In the genomic region with DNA sequence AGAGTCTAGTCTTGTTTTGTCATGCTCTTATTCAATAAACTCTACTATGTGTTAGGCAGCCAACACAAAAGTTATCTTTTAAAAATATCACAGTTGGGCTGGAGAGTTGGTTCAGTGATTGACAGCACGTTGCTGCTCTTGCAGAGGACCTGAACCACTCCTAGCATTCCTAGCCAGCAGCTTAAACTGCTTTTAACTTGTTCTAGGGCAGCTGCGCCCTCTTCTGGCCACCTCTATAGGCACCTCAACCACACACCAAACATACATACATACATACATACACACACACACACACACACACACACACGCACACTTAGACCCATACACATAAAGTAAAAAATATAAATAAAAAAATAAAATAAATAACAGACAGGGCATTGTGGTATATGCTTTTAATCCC, we compare ENCODE assay signal across 14 mouse cellular contexts.
DNase-seq lines count a peak whose midpoint lies in the region; ATAC-seq and TF ChIP-seq lines count a peak whose summit lies in the region.
"Had no signal": no experiment of that assay in that cellular context is flagged by ENCODE, and none has a peak within 500 bp of the region (broad histone marks: within the 10 kb centered on the region; RNA-seq: fewer than 3 reads in every experiment).

No protein-coding gene starts in this region.

- H3K27ac ChIP-seq in hindbrain, postnatal 0 days, result no peak overlapping the region
- no peak overlapping the region for H3K27ac ChIP-seq in hindbrain, embryonic 12.5 days
- H3K27ac ChIP-seq in midbrain, postnatal 0 days (ENCODE audit: low read depth, low read length), result no peak overlapping the region
- H3K27ac ChIP-seq in midbrain, embryonic 16.5 days (ENCODE audit: low read length), result no peak overlapping the region
- no peak overlapping the region for H3K27ac ChIP-seq in embryonic fibroblast, embryonic 13.5 days (ENCODE audit: insufficient read depth, low read length)
- H3K27ac ChIP-seq: embryonic facial prominence, embryonic 13.5 days; liver, embryonic 13.5 days; neural tube, embryonic 13.5 days had no signal

- H3K9me3 ChIP-seq in hindbrain, postnatal 0 days (ENCODE audit: low read length), result no peaks in the 10 kb centered on the region
- no peaks in the 10 kb centered on the region for H3K9me3 ChIP-seq in hindbrain, embryonic 12.5 days (replicated peaks)
- no peaks in the 10 kb centered on the region for H3K9me3 ChIP-seq in midbrain, postnatal 0 days (ENCODE audit: low read length)
- H3K9me3 ChIP-seq in midbrain, embryonic 16.5 days (replicated peaks; ENCODE audit: control insufficient read depth, low read length, poor library complexity, severe bottlenecking), result no peaks in the 10 kb centered on the region
- H3K9me3 ChIP-seq: embryonic facial prominence, embryonic 13.5 days; liver, embryonic 13.5 days; neural tube, embryonic 13.5 days had no signal

- no peaks in the 10 kb centered on the region for H3K36me3 ChIP-seq in hindbrain, postnatal 0 days (ENCODE audit: insufficient read depth, low read length)
- no peaks in the 10 kb centered on the region for H3K36me3 ChIP-seq in hindbrain, embryonic 12.5 days
- no peaks in the 10 kb centered on the region for H3K36me3 ChIP-seq in midbrain, postnatal 0 days (ENCODE audit: insufficient read depth, low read length)
- no peaks in the 10 kb centered on the region for H3K36me3 ChIP-seq in midbrain, embryonic 16.5 days (ENCODE audit: control insufficient read depth, insufficient read depth, low read length)
- H3K36me3 ChIP-seq: embryonic facial prominence, embryonic 13.5 days; liver, embryonic 13.5 days; neural tube, embryonic 13.5 days had no signal

- no peak overlapping the region for H3K9ac ChIP-seq in hindbrain, postnatal 0 days (replicated peaks; ENCODE audit: low read length)
- H3K9ac ChIP-seq in hindbrain, embryonic 12.5 days, result no peak overlapping the region
- H3K9ac ChIP-seq in midbrain, postnatal 0 days (replicated peaks; ENCODE audit: low read length, poor library complexity, severe bottlenecking), result no peak overlapping the region
- no peak overlapping the region for H3K9ac ChIP-seq in midbrain, embryonic 16.5 days (ENCODE audit: low read depth, low read length)
- H3K9ac ChIP-seq: embryonic facial prominence, embryonic 13.5 days; liver, embryonic 13.5 days; neural tube, embryonic 13.5 days had no signal

- ATAC-seq in hindbrain, postnatal 0 days, result no peak
- no peak for ATAC-seq in hindbrain, embryonic 12.5 days (ENCODE audit: low FRiP score)
- no peak for ATAC-seq in midbrain, postnatal 0 days (ENCODE audit: low FRiP score)
- no peak for ATAC-seq in midbrain, embryonic 16.5 days
- ATAC-seq: forebrain, embryonic 16.5 days had no signal

- peak; percentile 34 for DNase-seq in hindbrain, postnatal 0 days (ENCODE audit: low spot score)
- DNase-seq in midbrain, postnatal 0 days (ENCODE audit: low spot score), result peak; percentile 32
- DNase-seq in MEL-GATA-1-ER (ENCODE audit: extremely low read depth, low read depth), result peak; percentile 8
- no peak for DNase-seq in cerebellum, adult 18-20 months
- DNase-seq in spleen, postnatal 14 days (ENCODE audit: low spot score in 2 of 2), result no peak
- DNase-seq: layer of hippocampus, postnatal 36 days; liver, embryonic 13.5 days; thymus, adult 18-20 months had no signal

- no peak overlapping the region for H3K4me3 ChIP-seq in hindbrain, postnatal 0 days (ENCODE audit: low read length)
- no peak overlapping the region for H3K4me3 ChIP-seq in hindbrain, embryonic 12.5 days
- H3K4me3 ChIP-seq in midbrain, postnatal 0 days (ENCODE audit: low read depth, low read length), result no peak overlapping the region
- H3K4me3 ChIP-seq in midbrain, embryonic 16.5 days (ENCODE audit: low read depth, low read length), result no peak overlapping the region
- H3K4me3 ChIP-seq in embryonic fibroblast, embryonic 13.5 days (ENCODE audit: insufficient read depth, low read length), result no peak overlapping the region
- H3K4me3 ChIP-seq: embryonic facial prominence, embryonic 13.5 days; liver, embryonic 13.5 days; neural tube, embryonic 13.5 days had no signal

- TF ChIP-seq POLR2A in embryonic fibroblast, embryonic 13.5 days (IDR thresholded peaks at IDR 0.05; ENCODE audit: low read depth, low read length), result no peak

- H3K4me1 ChIP-seq in hindbrain, postnatal 0 days (ENCODE audit: insufficient read depth, low read length), result no peaks in the 10 kb centered on the region; the same call in 1 of the 2 replicates
- H3K4me1 ChIP-seq in hindbrain, embryonic 12.5 days, result peaks cover 4% of the 10 kb centered on the region; the same call in 1 of the 2 replicates
- H3K4me1 ChIP-seq in midbrain, postnatal 0 days (ENCODE audit: insufficient read depth, low read length), result 0 out of 2 replicates have a peak, but pooled peaks cover 2% of the 10 kb centered on the region
- H3K4me1 ChIP-seq in midbrain, embryonic 16.5 days (ENCODE audit: control insufficient read depth, insufficient read depth, low read length), result no peaks in the 10 kb centered on the region
- H3K4me1 ChIP-seq in embryonic fibroblast, embryonic 13.5 days (ENCODE audit: control insufficient read depth, insufficient read depth, low read length), result peaks cover 4% of the 10 kb centered on the region
- H3K4me1 ChIP-seq: embryonic facial prominence, embryonic 13.5 days; liver, embryonic 13.5 days had no signal

- no peak overlapping the region for H3K4me2 ChIP-seq in hindbrain, postnatal 0 days (ENCODE audit: low read depth, low read length)
- H3K4me2 ChIP-seq in hindbrain, embryonic 12.5 days (replicated peaks), result no peak overlapping the region
- H3K4me2 ChIP-seq in midbrain, postnatal 0 days (ENCODE audit: low read depth, low read length, poor library complexity, severe bottlenecking), result no peak overlapping the region
- no peak overlapping the region for H3K4me2 ChIP-seq in midbrain, embryonic 16.5 days (ENCODE audit: low read length)
- H3K4me2 ChIP-seq: embryonic facial prominence, embryonic 13.5 days; liver, embryonic 13.5 days; neural tube, embryonic 13.5 days had no signal

- H3K27me3 ChIP-seq in hindbrain, postnatal 0 days (ENCODE audit: insufficient read depth, low read length), result no peaks in the 10 kb centered on the region
- no peaks in the 10 kb centered on the region for H3K27me3 ChIP-seq in hindbrain, embryonic 12.5 days
- H3K27me3 ChIP-seq in midbrain, postnatal 0 days (ENCODE audit: insufficient read depth, low read length), result no peaks in the 10 kb centered on the region
- no peaks in the 10 kb centered on the region for H3K27me3 ChIP-seq in midbrain, embryonic 16.5 days (ENCODE audit: control insufficient read depth, insufficient read depth, low read depth, low read length)
- H3K27me3 ChIP-seq: embryonic facial prominence, embryonic 13.5 days; liver, embryonic 13.5 days; neural tube, embryonic 13.5 days had no signal

- 87% methylated on average over 3 of the region's 3 CpGs for WGBS in hindbrain, postnatal 0 days
- WGBS in hindbrain, embryonic 12.5 days, result 82% methylated on average over 3 of the region's 3 CpGs
- 78% methylated on average over 3 of the region's 3 CpGs for WGBS in midbrain, postnatal 0 days
- WGBS in midbrain, embryonic 16.5 days, result 81% methylated on average over 3 of the region's 3 CpGs

- peak; percentile 55 for TF ChIP-seq CTCF in hindbrain, postnatal 0 days (IDR thresholded peaks at IDR 0.05; ENCODE audit: low read depth)
- peak; percentile 58 for TF ChIP-seq CTCF in midbrain, postnatal 0 days (IDR thresholded peaks at IDR 0.05)
- TF ChIP-seq CTCF in embryonic fibroblast, embryonic 13.5 days (IDR thresholded peaks at IDR 0.05; ENCODE audit: borderline replicate concordance, insufficient read depth, low read length), result peak; percentile 23; the same call in 1 of the 2 replicates

Comparison
In these comparisons a context has a peak if more than half of its experiments do, and no peak if none do; other contexts are left out.
1. DNase-seq: peak in hindbrain, postnatal 0 days (single experiment), midbrain, postnatal 0 days (single experiment) and MEL-GATA-1-ER (single experiment); none in cerebellum, adult 18-20 months (0 of 2) and spleen, postnatal 14 days (0 of 2).
2. Peak in every context shown above with its lines, with median percentiles within 50 percentile points of each other: CTCF ChIP-seq.